In the genomic region with DNA sequence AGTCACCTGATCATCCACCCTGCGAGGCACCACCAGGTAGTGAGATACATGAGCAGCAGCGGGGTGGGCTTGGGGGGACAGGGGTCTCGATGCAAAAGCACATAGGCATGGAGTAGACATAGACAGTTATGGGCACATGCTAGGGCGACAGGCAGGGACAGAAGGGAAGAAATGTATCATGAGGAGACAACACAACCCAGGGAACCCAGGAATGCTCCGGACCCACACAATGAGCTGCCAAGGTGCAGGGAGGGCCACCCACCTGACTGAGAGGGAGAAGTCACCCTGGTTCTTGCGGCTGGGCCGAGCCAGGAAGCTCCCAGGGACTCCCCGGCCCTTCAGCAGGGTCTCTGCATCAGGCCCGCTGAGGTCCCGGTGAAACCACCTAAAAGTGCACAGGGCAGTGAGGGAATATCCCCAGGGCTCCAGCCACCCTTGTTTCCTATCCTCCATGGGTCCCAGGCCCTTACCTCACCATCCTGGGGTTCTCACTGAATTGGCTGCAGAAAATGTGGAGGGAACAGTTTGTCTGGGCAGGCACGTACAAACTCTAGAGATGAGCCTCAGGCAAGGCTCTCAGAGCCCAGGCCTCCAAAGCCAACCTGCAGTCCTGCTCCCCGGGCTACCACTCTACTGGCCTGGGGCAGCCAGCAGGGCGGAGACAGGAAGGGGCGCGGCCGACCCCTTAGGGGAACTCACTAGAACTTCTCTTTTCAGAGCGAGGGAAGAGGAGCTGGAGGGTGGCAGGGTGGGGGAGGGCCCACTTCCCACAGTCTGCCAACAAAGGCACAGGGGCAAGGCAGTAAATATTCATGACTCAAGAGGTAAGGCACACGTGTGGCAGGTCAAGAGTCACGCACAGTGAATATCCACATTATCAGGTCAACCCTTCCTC, we compare ENCODE assay signal across 9 mouse cellular contexts. TPM values are rescaled to one million over a fixed set of nuclear protein-coding genes. Genes with fewer than 3 reads are reported as not detected.
DNase-seq lines count a peak whose midpoint lies in the region; ATAC-seq and TF ChIP-seq lines count a peak whose summit lies in the region.
"Had no signal": no experiment of that assay in that cellular context is flagged by ENCODE, and none has a peak within 500 bp of the region (broad histone marks: within the 10 kb centered on the region; RNA-seq: fewer than 3 reads in every experiment).

No protein-coding gene starts in this region.

- H3K4me2 ChIP-seq in heart, embryonic 13.5 days, result 0 out of 2 replicates have a peak overlapping the region, but pooled peaks have one; percentile 2
- H3K4me2 ChIP-seq in lung, embryonic 16.5 days (ENCODE audit: low read depth, low read length), result 0 out of 2 replicates have a peak overlapping the region, but pooled peaks have one; percentile 8
- H3K4me2 ChIP-seq: midbrain, embryonic 12.5 days had no signal

- no peak for ATAC-seq in heart, embryonic 13.5 days (ENCODE audit: extremely low read depth, insufficient number of reproducible peaks, low FRiP score, low TSS enrichment)
- ATAC-seq in lung, embryonic 16.5 days (ENCODE audit: low read depth), result peak; percentile 78

- no peaks in the 10 kb centered on the region for H3K27me3 ChIP-seq in E14TG2a.4 (ENCODE audit: insufficient read depth, low read length)
- no peaks in the 10 kb centered on the region for H3K27me3 ChIP-seq in heart, embryonic 13.5 days (replicated peaks)
- no peaks in the 10 kb centered on the region for H3K27me3 ChIP-seq in lung, embryonic 16.5 days (ENCODE audit: control insufficient read depth, insufficient read depth, low read depth, low read length)
- no peaks in the 10 kb centered on the region for H3K27me3 ChIP-seq in thymus, adult 2 months (ENCODE audit: control insufficient read depth, insufficient read depth, low read length)

- DNase-seq in heart, adult 11 months, result peak; percentile 98
- no peak for DNase-seq in heart, adult 8-10 months (ENCODE audit: low spot score)
- peak; percentile 87 for DNase-seq in thymus, adult 2 months
- DNase-seq in cerebellum, adult 11 months, result no peak
- DNase-seq in right cerebral cortex, adult 18-20 months, result no peak

- 48% methylated on average over 19 of the region's 19 CpGs for WGBS in heart, embryonic 13.5 days
- 45% methylated on average over 19 of the region's 19 CpGs for WGBS in lung, embryonic 16.5 days
- WGBS in thymus, adult 2 months, result 5% methylated on average over 19 of the region's 19 CpGs

- H3K4me1 ChIP-seq in E14TG2a.4 (replicated peaks; ENCODE audit: low read depth, low read length), result peaks cover 60% of the 10 kb centered on the region
- H3K4me1 ChIP-seq in heart, embryonic 13.5 days, result peaks cover 8% of the 10 kb centered on the region
- H3K4me1 ChIP-seq in lung, embryonic 16.5 days (replicated peaks; ENCODE audit: control insufficient read depth, insufficient read depth, low read length), result peaks cover 4% of the 10 kb centered on the region; the same call in 1 of the 2 replicates
- peaks cover 41% of the 10 kb centered on the region for H3K4me1 ChIP-seq in thymus, adult 2 months (replicated peaks; ENCODE audit: control insufficient read depth, insufficient read depth, low read length)
- H3K4me1 ChIP-seq: midbrain, embryonic 12.5 days had no signal

- no peak overlapping the region for H3K27ac ChIP-seq in heart, embryonic 13.5 days (replicated peaks)
- H3K27ac ChIP-seq in lung, embryonic 16.5 days (ENCODE audit: low read length), result peak overlapping the region; percentile 28; the same call in 1 of the 2 replicates
- peak overlapping the region; percentile 83 for H3K27ac ChIP-seq in thymus, adult 2 months (ENCODE audit: control insufficient read depth, insufficient read depth, low read length)
- H3K27ac ChIP-seq: midbrain, embryonic 12.5 days had no signal

- TF ChIP-seq POLR2A in thymus, adult 2 months (IDR thresholded peaks at IDR 0.05; ENCODE audit: control insufficient read depth, extremely low read depth, insufficient read depth, low read length, poor library complexity), result peak; percentile 88

- H3K36me3 ChIP-seq in E14TG2a.4 (ENCODE audit: insufficient read depth, low read length), result peaks cover 37% of the 10 kb centered on the region
- H3K36me3 ChIP-seq in heart, embryonic 13.5 days, result no peaks in the 10 kb centered on the region
- no peaks in the 10 kb centered on the region for H3K36me3 ChIP-seq in lung, embryonic 16.5 days (ENCODE audit: control insufficient read depth, insufficient read depth, low read length)
- H3K36me3 ChIP-seq in thymus, adult 2 months (ENCODE audit: control insufficient read depth, insufficient read depth, low read length), result peaks cover 14% of the 10 kb centered on the region
- H3K36me3 ChIP-seq: midbrain, embryonic 12.5 days had no signal

- H3K9ac ChIP-seq in heart, embryonic 13.5 days, result peak overlapping the region; percentile 50
- H3K9ac ChIP-seq in lung, embryonic 16.5 days (ENCODE audit: low read length), result peak overlapping the region; percentile 21
- H3K9ac ChIP-seq: midbrain, embryonic 12.5 days had no signal

- H3K9me3 ChIP-seq in E14TG2a.4 (ENCODE audit: low read length), result no peaks in the 10 kb centered on the region
- no peaks in the 10 kb centered on the region for H3K9me3 ChIP-seq in heart, embryonic 13.5 days
- no peaks in the 10 kb centered on the region for H3K9me3 ChIP-seq in lung, embryonic 16.5 days (ENCODE audit: control insufficient read depth, low read length)
- H3K9me3 ChIP-seq: midbrain, embryonic 12.5 days had no signal

- peak overlapping the region; percentile 76 for H3K4me3 ChIP-seq in E14TG2a.4 (replicated peaks; ENCODE audit: low read length)
- H3K4me3 ChIP-seq in heart, embryonic 13.5 days, result peak overlapping the region; percentile 8; the same call in 1 of the 2 replicates
- peak overlapping the region; percentile 8; the same call in 1 of the 2 replicates for H3K4me3 ChIP-seq in lung, embryonic 16.5 days (ENCODE audit: low read length)
- H3K4me3 ChIP-seq in thymus, adult 2 months (ENCODE audit: control insufficient read depth, insufficient read depth, low read length), result peak overlapping the region; percentile 91
- H3K4me3 ChIP-seq: midbrain, embryonic 12.5 days had no signal

- TF ChIP-seq CTCF in E14TG2a.4 (conservative IDR thresholded peaks at IDR 0.05; ENCODE audit: low read length), result no peak
- peak; percentile 63; the same call in 1 of the 2 replicates for TF ChIP-seq CTCF in thymus, adult 2 months (IDR thresholded peaks at IDR 0.05; ENCODE audit: borderline replicate concordance, control insufficient read depth, extremely low read depth, insufficient read depth, low read length, poor library complexity)

RNA-seq across cellular contexts. Expression of a gene that starts 5.8 kb away (rescaled TPM):
- total RNA-seq in heart, adult 8-10 months (2022), result 1 to 10 TPM; 2.0 to 5.7 (median 3.1) TPM
- polyA plus RNA-seq in heart, embryonic 13.5 days (2015; fragmentation: Nextera tagmentation; extraction: Ambion mirVana), result 5.3 and 5.6 TPM in 2 replicates
- 21.3 and 27.3 TPM in 2 replicates for polyA plus RNA-seq in lung, embryonic 16.5 days (2015; fragmentation: Nextera tagmentation; extraction: Ambion mirVana)
- 210 and 212 TPM in 2 replicates for polyA plus RNA-seq in thymus, adult 2 months (2012; rRNA removed)

RNA-seq across cellular contexts. Expression of a gene that starts 8.5 kb away (rescaled TPM):
- 100 to 1,000 TPM; 286 to 318 (median 310) TPM for total RNA-seq in heart, adult 8-10 months (2022)
- 364 and 411 TPM in 2 replicates for polyA plus RNA-seq in heart, embryonic 13.5 days (2015; fragmentation: Nextera tagmentation; extraction: Ambion mirVana)
- polyA plus RNA-seq in lung, embryonic 16.5 days (2015; fragmentation: Nextera tagmentation; extraction: Ambion mirVana), result 430 and 446 TPM in 2 replicates
- 265 and 352 TPM in 2 replicates for polyA plus RNA-seq in thymus, adult 2 months (2012; rRNA removed)

RNA-seq across cellular contexts. Expression of a gene that starts 20.6 kb away (rescaled TPM):
- total RNA-seq in heart, adult 8-10 months (2022), result 100 to 1,000 TPM; 251 to 296 (median 279) TPM
- 293 and 326 TPM in 2 replicates for polyA plus RNA-seq in heart, embryonic 13.5 days (2015; fragmentation: Nextera tagmentation; extraction: Ambion mirVana)
- polyA plus RNA-seq in lung, embryonic 16.5 days (2015; fragmentation: Nextera tagmentation; extraction: Ambion mirVana), result 254 and 278 TPM in 2 replicates
- 150 and 171 TPM in 2 replicates for polyA plus RNA-seq in thymus, adult 2 months (2012; rRNA removed)

RNA-seq across cellular contexts. Expression of a gene that starts 20.7 kb away (rescaled TPM):
- 10 to 100 TPM; 64.4 to 81.5 (median 73.0) TPM for total RNA-seq in heart, adult 8-10 months (2022)
- 113 and 130 TPM in 2 replicates for polyA plus RNA-seq in heart, embryonic 13.5 days (2015; fragmentation: Nextera tagmentation; extraction: Ambion mirVana)
- 188 and 192 TPM in 2 replicates for polyA plus RNA-seq in lung, embryonic 16.5 days (2015; fragmentation: Nextera tagmentation; extraction: Ambion mirVana)
- 203 and 210 TPM in 2 replicates for polyA plus RNA-seq in thymus, adult 2 months (2012; rRNA removed)

RNA-seq across cellular contexts. Expression of a gene that starts 23.1 kb away (rescaled TPM):
- total RNA-seq in heart, adult 8-10 months (2022), result under 1 TPM in 1 of 4 experiments, not detected in 3; 0.41 TPM
- polyA plus RNA-seq in heart, embryonic 13.5 days (2015; fragmentation: Nextera tagmentation; extraction: Ambion mirVana), result not detected in 2 replicates
- not detected in 2 replicates for polyA plus RNA-seq in lung, embryonic 16.5 days (2015; fragmentation: Nextera tagmentation; extraction: Ambion mirVana)
- not detected in 2 replicates for polyA plus RNA-seq in thymus, adult 2 months (2012; rRNA removed)
- polyA plus RNA-seq: midbrain, embryonic 12.5 days had no signal

Comparison
In these comparisons a context has a peak if more than half of its experiments do, and no peak if none do; other contexts are left out.
1. DNase-seq: peak in heart, adult 11 months (single experiment) and thymus, adult 2 months (single experiment); none in heart, adult 8-10 months (single experiment), cerebellum, adult 11 months (single experiment) and right cerebral cortex, adult 18-20 months (single experiment).
2. H3K4me3 ChIP-seq: peak in every context shown above with its lines; median percentile 91 in thymus, adult 2 months; 76 in E14TG2a.4; 8 in heart, embryonic 13.5 days; 8 in lung, embryonic 16.5 days.